Mouse (Mus musculus): Measurements from ENCODE around the gene Hmg20a.

DNA sequence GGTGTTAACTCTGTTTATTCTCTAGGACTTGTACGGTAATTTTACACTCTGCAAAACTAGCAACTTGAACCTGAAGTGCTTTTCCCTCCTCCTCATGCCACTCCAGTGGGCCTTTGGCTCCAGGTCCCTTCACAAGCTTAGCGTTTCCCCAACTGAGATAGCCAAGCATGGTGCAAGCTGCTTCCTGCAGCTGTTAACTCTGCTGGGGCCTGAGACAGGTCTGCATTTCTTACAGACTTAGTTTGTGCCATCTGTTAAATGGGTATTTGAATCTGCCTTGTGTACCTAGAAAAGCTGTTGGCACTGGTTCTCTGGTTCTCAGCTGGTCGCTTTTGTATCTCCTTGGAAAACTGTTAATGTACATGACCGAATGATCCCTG, 89.3 kb downstream of the Hmg20a start:
- TF ChIP-seq GATA1 (IDR thresholded peaks at IDR 0.05; ENCODE audit: low read length) (no peak), TAL1 (IDR thresholded peaks at IDR 0.05; ENCODE audit: low read length) (no peak)
